Mouse (Mus musculus) CH12.LX (cell line): Measurements from ENCODE around the gene Spata13.

Source experiments
- CHD2 ChIP-seq: IDR thresholded peaks from 2 replicates; pipeline ENCODE4 v1.6.1; 2011; ENCODE audit warnings: low read length, improper control_type of control experiment
- CTCF ChIP-seq, 2 experiments: IDR thresholded peaks in 1 of 2; conservative IDR thresholded peaks in 1 of 2; 2 replicates each; pipeline ENCODE4 v1.5.1; 2011 to 2012; ENCODE audit warnings: low read depth in 2 of 2, low read length in 2 of 2, improper control_type of control experiment in 1 of 2, inconsistent platforms in 1 of 2, mild to moderate bottlenecking in 1 of 2, moderate library complexity in 1 of 2
- E2F4 ChIP-seq: IDR thresholded peaks from 2 replicates; pipeline ENCODE4 v1.6.1; 2011; ENCODE audit warnings: low read depth, low read length, improper control_type of control experiment; ENCODE audit not compliant: insufficient replicate concordance
- EP300 ChIP-seq: IDR thresholded peaks from 2 replicates; pipeline ENCODE4 v1.6.1; 2011; ENCODE audit warnings: low read length, improper control_type of control experiment
- POLR2A ChIP-seq: IDR thresholded peaks from 2 replicates; pipeline ENCODE4 v1.6.1; 2011; ENCODE audit warnings: low read depth, mild to moderate bottlenecking, improper control_type of control experiment, low read length
- RAD21 ChIP-seq: IDR thresholded peaks from 2 replicates; pipeline ENCODE4 v1.6.1; 2011; ENCODE audit warnings: low read depth, mild to moderate bottlenecking, low read length, improper control_type of control experiment, moderate library complexity
- SMC3 ChIP-seq: IDR thresholded peaks from 2 replicates; pipeline ENCODE4 v1.6.1; 2011; ENCODE audit warnings: low read depth, low read length, improper control_type of control experiment
- TBP ChIP-seq: conservative IDR thresholded peaks from 2 replicates; pipeline ENCODE4 v1.6.1; 2011; ENCODE audit warnings: low read depth, low read length, improper control_type of control experiment
- USF2 ChIP-seq: conservative IDR thresholded peaks from 2 replicates; pipeline ENCODE4 v1.6.1; 2011; ENCODE audit warnings: low read depth, low read length, improper control_type of control experiment
- ZNF384 ChIP-seq: IDR thresholded peaks from 2 replicates; pipeline ENCODE4 v1.6.1; 2012; ENCODE audit warnings: low read depth, low read length, improper control_type of control experiment, inconsistent platforms

DNA sequence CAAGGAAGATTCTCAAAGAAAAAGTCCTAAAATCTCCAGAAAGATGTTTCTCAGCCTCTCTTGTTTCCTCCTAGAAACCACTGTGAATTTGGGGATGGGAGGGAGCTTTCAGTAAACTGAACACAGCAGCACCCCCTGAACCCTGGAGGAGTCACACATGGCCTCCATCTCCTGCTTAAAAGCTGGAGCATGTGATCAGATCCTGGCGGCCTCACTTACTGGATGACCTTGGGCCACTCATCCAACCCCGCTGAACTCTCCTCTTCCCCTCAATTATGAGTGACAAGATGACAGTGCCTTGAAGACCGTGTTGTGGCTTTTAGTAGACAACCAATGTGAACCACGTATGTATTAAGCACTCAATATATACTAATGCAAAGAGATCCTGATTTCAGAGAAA, 2.8 kb upstream of the Spata13 start:
- TF ChIP-seq CHD2 (no peak), TBP (no peak), CTCF (conservative IDR thresholded peaks at IDR 0.05 in 1 of 2, IDR thresholded peaks at IDR 0.05 in 1 of 2; ENCODE audit: low read depth in 2 of 2, low read length in 2 of 2) (no peak), POLR2A (no peak), USF2 (no peak), EP300 (no peak), RAD21 (no peak), ZNF384 (no peak), E2F4 (no peak), SMC3 (no peak)
